Mouse (Mus musculus) G1E (cell line): ENCODE results near the gene Lman1l. TPM values are rescaled to one million over a fixed set of nuclear protein-coding genes. Genes with fewer than 3 reads are reported as not detected.
A peak's percentile ranks its signal among the peaks of the same experiment; 100 is the strongest.

Source experiments
- ATAC-seq: 2 replicates; pipeline ENCODE4 v1.8.0; 2016; ENCODE audit warnings: mild to moderate bottlenecking; ENCODE audit not compliant: insufficient number of reproducible peaks, poor library complexity, low FRiP score, severe bottlenecking; ENCODE audit errors: extremely low read depth
- DNase-seq: peaks from one replicate; pipeline ENCODE4 v3.0.0; 2012; ENCODE audit warnings: low spot score
- H3K27me3 ChIP-seq: 2 replicates; pipeline ENCODE4 v1.6.1; 2012; ENCODE audit warnings: mild to moderate bottlenecking, low read length, inconsistent platforms; ENCODE audit not compliant: insufficient read depth
- H3K36me3 ChIP-seq: replicated peaks from 2 replicates; pipeline ENCODE3; 2012; ENCODE audit warnings: mild to moderate bottlenecking, inconsistent platforms
- H3K4me1 ChIP-seq: 2 replicates; pipeline ENCODE4 v1.6.1; 2012; ENCODE audit warnings: low read depth, low read length, inconsistent platforms, mixed read lengths; ENCODE audit not compliant: insufficient read depth
- H3K4me3 ChIP-seq: 2 replicates; pipeline ENCODE4 v1.5.1; 2012; ENCODE audit warnings: low read depth, mild to moderate bottlenecking, inconsistent platforms, low read length, moderate library complexity, mixed read lengths
- H3K9me3 ChIP-seq: replicated peaks from 2 replicates; pipeline ENCODE4 v1.6.1; 2012; ENCODE audit warnings: inconsistent platforms
- CTCF ChIP-seq: IDR thresholded peaks from 2 replicates; pipeline ENCODE4 v1.5.1; 2012; ENCODE audit warnings: low read depth, low read length, inconsistent platforms, mixed read lengths
- GATA1 ChIP-seq: IDR thresholded peaks from 2 replicates; pipeline ENCODE4 v1.6.1; 2012; ENCODE audit warnings: borderline replicate concordance, low read length, inconsistent platforms, mixed read lengths
- GATA2 ChIP-seq: IDR thresholded peaks from 2 replicates; pipeline ENCODE4 v1.6.1; 2012; ENCODE audit warnings: low read depth, low read length, inconsistent platforms, borderline replicate concordance
- POLR2AphosphoS5 ChIP-seq: IDR thresholded peaks from 2 replicates; pipeline ENCODE4 v1.6.1; 2012; ENCODE audit warnings: low read depth, low read length, inconsistent platforms; ENCODE audit not compliant: insufficient replicate concordance
- TAL1 ChIP-seq: conservative IDR thresholded peaks from 2 replicates; pipeline ENCODE4 v1.6.1; 2012; ENCODE audit warnings: low read depth, low read length, inconsistent platforms, mixed read lengths
- polyA plus RNA-seq: library from polyadenylated mRNA; stranded (reverse); fragments of >175 nt; gene quantifications from 2 replicates; pipeline ENCODE4 v1.2.3, GENCODE M21; 2012
- total RNA-seq, 2 experiments: library from RNA; stranded (forward) in 1 of 2; stranded (reverse) in 1 of 2; fragments of 200-1000 nt in 1 of 2; fragments of >200 nt in 1 of 2; fragmentation: Nextera tagmentation in 1 of 2; gene quantifications; 2 replicates each; pipeline ENCODE4 v1.2.3; 2014 to 2017

Lman1l gene
- total and polyA plus RNA-seq, 3 experiments, result not detected

DNA sequence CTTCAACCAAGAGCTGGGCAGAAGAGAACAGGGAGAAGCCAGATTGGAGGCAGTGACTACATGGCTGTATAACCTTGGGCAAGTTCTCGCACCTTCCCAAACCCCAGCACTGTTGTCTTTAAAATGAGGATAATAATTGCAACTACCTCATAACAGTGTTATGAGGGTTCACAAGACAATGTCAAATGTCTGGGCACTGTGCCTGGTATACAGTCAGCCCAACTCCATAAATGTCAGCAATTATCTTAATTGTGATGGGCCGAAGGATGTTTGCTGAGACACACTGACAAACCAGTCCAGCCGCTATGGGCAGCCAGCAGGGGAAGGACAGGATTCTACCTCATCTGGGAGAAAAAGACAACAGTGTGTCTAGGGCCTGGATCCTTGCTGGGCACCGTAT, 5.8 kb downstream of the Lman1l start:
- DNase-seq (no peak), ATAC-seq (no peak)
- no peak for TF ChIP-seq GATA2
- no peak for TF ChIP-seq POLR2AphosphoS5
- TF ChIP-seq TAL1, result no peak
- no peak for TF ChIP-seq GATA1
- TF ChIP-seq CTCF, result no peak
- Histone ChIP-seq H3K4me3 (no peak overlapping the region), H3K27me3 (peaks cover 74% of the 10 kb centered on the region), H3K4me1 (peaks cover 2% of the 10 kb centered on the region; the same call in 1 of the 2 replicates), H3K9me3 (no peaks in the 10 kb centered on the region), H3K36me3 (no peaks in the 10 kb centered on the region)

GRCm38 (mm10) chr9:57613975-57614374, 6.6 kb downstream of the Lman1l start:
- no peak for ATAC-seq
- Histone ChIP-seq H3K27me3 (peaks cover 77% of the 10 kb centered on the region), H3K9me3 (no peaks in the 10 kb centered on the region), H3K4me3 (no peak overlapping the region), H3K36me3 (no peaks in the 10 kb centered on the region), H3K4me1 (peaks cover under 1% of the 10 kb centered on the region; the same call in 1 of the 2 replicates)
- TF ChIP-seq GATA1 (no peak), CTCF (no peak), TAL1 (no peak), GATA2 (no peak), POLR2AphosphoS5 (no peak)
- no peak for DNase-seq

DNA sequence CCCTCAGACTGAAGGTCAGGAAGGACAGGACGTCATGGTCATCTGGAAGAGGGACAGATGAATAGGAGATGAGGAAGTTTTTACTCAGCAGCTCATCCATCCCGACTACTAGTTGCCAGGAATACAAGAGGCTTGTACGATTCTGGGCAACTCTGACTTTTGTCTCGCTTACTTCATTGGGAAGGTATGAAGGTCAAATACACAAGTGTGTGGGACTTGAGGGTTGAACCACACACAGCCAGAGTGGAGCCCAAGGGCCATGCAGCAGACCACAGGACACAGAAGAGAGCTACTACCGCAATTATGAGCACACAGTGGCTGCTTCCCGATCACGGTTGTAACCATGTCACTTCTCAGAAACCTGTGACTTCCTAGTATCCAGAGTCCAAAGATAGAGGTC, 8.0 kb downstream of the Lman1l start:
- no peak for DNase-seq
- TF ChIP-seq POLR2AphosphoS5 (no peak), TAL1 (no peak), CTCF (no peak)
- no peaks in the 10 kb centered on the region for H3K9me3 ChIP-seq
- H3K4me3 ChIP-seq, result no peak overlapping the region
- no peaks in the 10 kb centered on the region for H3K4me1 ChIP-seq
- peaks cover 84% of the 10 kb centered on the region for H3K27me3 ChIP-seq
- no peaks in the 10 kb centered on the region for H3K36me3 ChIP-seq
- no peak for ATAC-seq

- TF ChIP-seq TAL1, result no peak
- TF ChIP-seq GATA2, result no peak
- no peak for TF ChIP-seq POLR2AphosphoS5
- no peak for TF ChIP-seq GATA1
- TF ChIP-seq CTCF, result no peak
- no peaks in the 10 kb centered on the region for H3K9me3 ChIP-seq
- H3K27me3 ChIP-seq, result peaks cover 84% of the 10 kb centered on the region
- H3K4me3 ChIP-seq, result no peak overlapping the region
- H3K4me1 ChIP-seq, result no peaks in the 10 kb centered on the region
- no peaks in the 10 kb centered on the region for H3K36me3 ChIP-seq
- DNase-seq (no peak), ATAC-seq (no peak)
Observed at GRCm38 (mm10) chr9:57610359-57610826, 10.2 kb downstream of the Lman1l start.

GRCm38 (mm10) chr9:57609803-57610202, 10.8 kb downstream of the Lman1l start:
- TF ChIP-seq POLR2AphosphoS5, result no peak
- no peak for TF ChIP-seq CTCF
- TF ChIP-seq GATA1, result no peak
- no peak for TF ChIP-seq TAL1
- no peak for TF ChIP-seq GATA2
- H3K4me1 ChIP-seq, result no peaks in the 10 kb centered on the region
- peaks cover 80% of the 10 kb centered on the region for H3K27me3 ChIP-seq

GRCm38 (mm10) chr9:57606139-57606851, 14.3 kb downstream of the Lman1l start, which contains the start of gene Cplx3:
Gene Cplx3 (minus strand): TSS chr9:57606281.
- H3K27me3 ChIP-seq, result peaks cover 66% of the 10 kb centered on the region
- TF ChIP-seq GATA2 (no peak), CTCF (no peak), TAL1 (no peak), GATA1 (no peak), POLR2AphosphoS5 (no peak)
- H3K36me3 ChIP-seq, result no peaks in the 10 kb centered on the region
- DNase-seq (peak; percentile 47), ATAC-seq (no peak)
- peaks cover 5% of the 10 kb centered on the region for H3K4me1 ChIP-seq
- no peak within 1 kb of the TSS for H3K4me3 ChIP-seq
- H3K9me3 ChIP-seq, result no peaks in the 10 kb centered on the region

More at GRCm38 (mm10) chr9:57609803-57610202, 10.8 kb downstream of the Lman1l start:
- no peaks in the 10 kb centered on the region for H3K36me3 ChIP-seq
- ATAC-seq (no peak), DNase-seq (no peak)
- H3K4me3 ChIP-seq, result no peak overlapping the region
- H3K9me3 ChIP-seq, result no peaks in the 10 kb centered on the region
